Mouse (Mus musculus) E14TG2a.4 (cell line): ENCODE data around the gene Fgf4.

Source experiments
- H3K27me3 ChIP-seq: 2 replicates; pipeline ENCODE4 v1.6.1; 2014; ENCODE audit warnings: low read length, control low read depth; ENCODE audit not compliant: insufficient read depth
- H3K36me3 ChIP-seq: 2 replicates; pipeline ENCODE4 v1.6.1; 2014; ENCODE audit warnings: low read length, control low read depth; ENCODE audit not compliant: insufficient read depth
- H3K4me1 ChIP-seq: replicated peaks from 2 replicates; pipeline ENCODE4 v1.6.1; 2014; ENCODE audit warnings: low read depth, low read length, control low read depth
- H3K4me3 ChIP-seq: replicated peaks from 2 replicates; pipeline ENCODE4 v1.5.1; 2014; ENCODE audit warnings: mild to moderate bottlenecking, low read length
- H3K9me3 ChIP-seq: 2 replicates; pipeline ENCODE4 v1.6.1; 2014; ENCODE audit warnings: low read length, control low read depth
- CTCF ChIP-seq: conservative IDR thresholded peaks from 2 replicates; pipeline ENCODE4 v1.5.1; 2014; ENCODE audit warnings: low read length
- NANOG ChIP-seq: IDR thresholded peaks from 2 replicates; pipeline ENCODE4 v1.6.1; 2014; ENCODE audit warnings: borderline replicate concordance, low read length, mixed read lengths
- POU5F1 ChIP-seq: IDR thresholded peaks from 2 replicates; pipeline ENCODE4 v1.6.1; 2014; ENCODE audit warnings: low read length, borderline replicate concordance

The Fgf4 gene

GRCm38 (mm10) chr7:144847067-144847466 is at the start of gene Fgf4:
Gene Fgf4, plus strand, starts transcription at chr7:144847367.
- Histone ChIP-seq H3K27me3 (peaks cover 12% of the 10 kb centered on the region), H3K4me3 (0 out of 2 replicates have a peak within 1 kb of the TSS, but pooled peaks have one; percentile 4), H3K4me1 (peaks cover 82% of the 10 kb centered on the region), H3K9me3 (no peaks in the 10 kb centered on the region), H3K36me3 (peaks cover 11% of the 10 kb centered on the region; the same call in 1 of the 2 replicates)
- TF ChIP-seq NANOG: no peak

- TF ChIP-seq NANOG: no peak
- TF ChIP-seq CTCF: peak; percentile 48
- H3K9me3 ChIP-seq: no peaks in the 10 kb centered on the region
- H3K27me3 ChIP-seq: peaks cover 55% of the 10 kb centered on the region
- peaks cover 7% of the 10 kb centered on the region; the same call in 1 of the 2 replicates for H3K4me1 ChIP-seq
- H3K36me3 ChIP-seq: no peaks in the 10 kb centered on the region
- no peak overlapping the region for H3K4me3 ChIP-seq
These were observed 48.7 kb upstream of the Fgf4 start for GRCm38 (mm10) chr7:144798471-144798870.

GRCm38 (mm10) chr7:144807036-144807435 is 40.1 kb upstream of the Fgf4 start:
- Histone ChIP-seq H3K9me3 (no peaks in the 10 kb centered on the region), H3K4me3 (peak overlapping the region; percentile 43; the same call in 1 of the 2 replicates), H3K36me3 (no peaks in the 10 kb centered on the region), H3K4me1 (peaks cover 13% of the 10 kb centered on the region), H3K27me3 (peaks cover 27% of the 10 kb centered on the region)
- no peak for TF ChIP-seq POU5F1
- TF ChIP-seq NANOG: no peak

GRCm38 (mm10) chr7:144807976-144808577 is 39.1 kb upstream of the Fgf4 start:
- TF ChIP-seq CTCF: no peak
- TF ChIP-seq POU5F1: no peak
- no peak for TF ChIP-seq NANOG
- H3K4me1 ChIP-seq: peaks cover 14% of the 10 kb centered on the region
- no peaks in the 10 kb centered on the region for H3K36me3 ChIP-seq
- peaks cover 20% of the 10 kb centered on the region for H3K27me3 ChIP-seq
- no peaks in the 10 kb centered on the region for H3K9me3 ChIP-seq
- H3K4me3 ChIP-seq: no peak overlapping the region

GRCm38 (mm10) chr7:144811521-144811920 is 35.6 kb upstream of the Fgf4 start:
- H3K36me3 ChIP-seq: no peaks in the 10 kb centered on the region
- TF ChIP-seq POU5F1 (no peak), CTCF (no peak), NANOG (no peak)
- peaks cover 23% of the 10 kb centered on the region; the same call in 1 of the 2 replicates for H3K27me3 ChIP-seq
- peaks cover 10% of the 10 kb centered on the region for H3K4me1 ChIP-seq
- no peak overlapping the region for H3K4me3 ChIP-seq
- H3K9me3 ChIP-seq: no peaks in the 10 kb centered on the region

- peaks cover 40% of the 10 kb centered on the region for H3K4me1 ChIP-seq
- no peaks in the 10 kb centered on the region for H3K36me3 ChIP-seq
- TF ChIP-seq CTCF: no peak
- no peak for TF ChIP-seq NANOG
- peaks cover 5% of the 10 kb centered on the region; the same call in 1 of the 2 replicates for H3K9me3 ChIP-seq
- H3K4me3 ChIP-seq: peak overlapping the region; percentile 14; the same call in 1 of the 2 replicates
- H3K27me3 ChIP-seq: peaks cover 47% of the 10 kb centered on the region
These were observed 25.3 kb upstream of the Fgf4 start for GRCm38 (mm10) chr7:144821901-144822300.

GRCm38 (mm10) chr7:144823988-144824387 is 23.2 kb upstream of the Fgf4 start:
- Histone ChIP-seq H3K27me3 (peaks cover 61% of the 10 kb centered on the region), H3K9me3 (no peaks in the 10 kb centered on the region), H3K4me3 (no peak overlapping the region), H3K4me1 (peaks cover 56% of the 10 kb centered on the region), H3K36me3 (no peaks in the 10 kb centered on the region)
- TF ChIP-seq NANOG: no peak
- TF ChIP-seq CTCF: no peak

- no peaks in the 10 kb centered on the region for H3K36me3 ChIP-seq
- H3K27me3 ChIP-seq: peaks cover 72% of the 10 kb centered on the region
- peaks cover 47% of the 10 kb centered on the region for H3K4me1 ChIP-seq
- no peak overlapping the region for H3K4me3 ChIP-seq
- H3K9me3 ChIP-seq: no peaks in the 10 kb centered on the region
- TF ChIP-seq POU5F1 (no peak), CTCF (no peak), NANOG (no peak)
These were observed 18.8 kb upstream of the Fgf4 start for GRCm38 (mm10) chr7:144828369-144828768.

- Histone ChIP-seq H3K4me1 (peaks cover 63% of the 10 kb centered on the region), H3K9me3 (no peaks in the 10 kb centered on the region)
These were observed 9.2 kb upstream of the Fgf4 start, which contains the start of gene Fgf3 for GRCm38 (mm10) chr7:144837891-144838488. Gene Fgf3, plus strand, starts transcription at chr7:144838083.

More at GRCm38 (mm10) chr7:144837891-144838488, 9.2 kb upstream of the Fgf4 start, which contains the start of gene Fgf3:
- peaks cover 83% of the 10 kb centered on the region for H3K27me3 ChIP-seq
- peak within 1 kb of the TSS; percentile 79 for H3K4me3 ChIP-seq
- TF ChIP-seq NANOG (no peak), POU5F1 (no peak), CTCF (no peak)
- H3K36me3 ChIP-seq: 0 out of 2 replicates have a peak, but pooled peaks cover 2% of the 10 kb centered on the region
